Mouse (Mus musculus) CD4-positive, CD25-positive, alpha-beta regulatory T cell, adult 2 months (primary cell): ENCODE data around the gene Ccdc65.

Experiments used
- DNase-seq: peaks from one replicate; pipeline ENCODE4 v3.0.0-alpha.2; 2012; ENCODE audit warnings: low read depth, low spot score

Ccdc65 gene

GRCm38 (mm10) chr15:98692171-98692715 is 15.8 kb upstream of the Ccdc65 start:
- DNase-seq: no peak

- DNase-seq: no peak
These were observed 12.3 kb upstream of the Ccdc65 start for GRCm38 (mm10) chr15:98695726-98696125.

- DNase-seq: no peak
These were observed 11.8 kb upstream of the Ccdc65 start for GRCm38 (mm10) chr15:98696216-98696615.

- peak; percentile 90 for DNase-seq
These were observed 8.6 kb upstream of the Ccdc65 start for GRCm38 (mm10) chr15:98699190-98700105.

- DNase-seq: no peak
These were observed 3.7 kb upstream of the Ccdc65 start for GRCm38 (mm10) chr15:98704312-98704711.

GRCm38 (mm10) chr15:98710442-98710841 is 2.4 kb downstream of the Ccdc65 start:
- peak; percentile 87 for DNase-seq

GRCm38 (mm10) chr15:98714230-98714652 is 6.2 kb downstream of the Ccdc65 start:
- no peak for DNase-seq

- no peak for DNase-seq
These were observed 9.3 kb downstream of the Ccdc65 start for GRCm38 (mm10) chr15:98717301-98717700.

- no peak for DNase-seq
These were observed 14.2 kb downstream of the Ccdc65 start for GRCm38 (mm10) chr15:98722191-98722590.

- peak; percentile 63 for DNase-seq
These were observed 14.8 kb downstream of the Ccdc65 start for GRCm38 (mm10) chr15:98722854-98723253.

- DNase-seq: no peak
These were observed 16.4 kb downstream of the Ccdc65 start for GRCm38 (mm10) chr15:98724441-98724840.

GRCm38 (mm10) chr15:98726079-98726478 is 18.1 kb downstream of the Ccdc65 start:
- no peak for DNase-seq

- no peak for DNase-seq
These were observed 18.7 kb downstream of the Ccdc65 start for GRCm38 (mm10) chr15:98726746-98727145.

GRCm38 (mm10) chr15:98727443-98728321 is 19.7 kb downstream of the Ccdc65 start, which contains the start of gene Fkbp11:
Gene Fkbp11, minus strand, starts transcription at chr15:98728198.
- DNase-seq: peak; percentile 53

- DNase-seq: no peak
These were observed 20.4 kb downstream of the Ccdc65 start for GRCm38 (mm10) chr15:98728366-98728765.

GRCm38 (mm10) chr15:98729791-98730545 is 22.0 kb downstream of the Ccdc65 start:
- peak; percentile 23 for DNase-seq

- peak; percentile 44 for DNase-seq
These were observed 22.8 kb downstream of the Ccdc65 start for GRCm38 (mm10) chr15:98730790-98731189.

GRCm38 (mm10) chr15:98732006-98732531 is 24.1 kb downstream of the Ccdc65 start:
- no peak for DNase-seq

GRCm38 (mm10) chr15:98733370-98733769 is 25.4 kb downstream of the Ccdc65 start:
- no peak for DNase-seq

- DNase-seq: no peak
These were observed 26.1 kb downstream of the Ccdc65 start for GRCm38 (mm10) chr15:98733976-98734566.
